Comparison of ENCODE assay signal across 22 mouse cellular contexts in genomic region chr2:20932748-20933313, GRCm38 (mm10). TPM values are rescaled to one million over a fixed set of nuclear protein-coding genes. Genes with fewer than 3 reads are reported as not detected.
DNase-seq lines count a peak whose midpoint lies in the region; ATAC-seq and TF ChIP-seq lines count a peak whose summit lies in the region.
"Had no signal": no experiment of that assay in that cellular context is flagged by ENCODE, and none has a peak within 500 bp of the region (broad histone marks: within the 10 kb centered on the region; RNA-seq: fewer than 3 reads in every experiment).

No protein-coding gene starts in this region.

- no peak overlapping the region for H3K27ac ChIP-seq in forebrain, embryonic 13.5 days
- H3K27ac ChIP-seq in forebrain, embryonic 15.5 days (replicated peaks), result no peak overlapping the region
- H3K27ac ChIP-seq in ES-Bruce4 (ENCODE audit: insufficient read depth, low read length), result peak overlapping the region; percentile 13; the same call in 1 of the 2 replicates
- no peak overlapping the region for H3K27ac ChIP-seq in midbrain, embryonic 10.5 days (replicated peaks)
- H3K27ac ChIP-seq: forebrain, embryonic 10.5 days; gastrocnemius, adult 2 months; heart, embryonic 13.5 days; hindbrain, embryonic 12.5 days; kidney, postnatal 0 days; limb, embryonic 13.5 days; liver, embryonic 13.5 days had no signal

- H3K4me1 ChIP-seq in forebrain, embryonic 13.5 days, result peaks cover 13% of the 10 kb centered on the region
- peaks cover 7% of the 10 kb centered on the region; the same call in 1 of the 2 replicates for H3K4me1 ChIP-seq in forebrain, embryonic 15.5 days
- peaks cover 17% of the 10 kb centered on the region for H3K4me1 ChIP-seq in ES-Bruce4 (ENCODE audit: control insufficient read depth, insufficient read depth, low read length)
- peaks cover 11% of the 10 kb centered on the region for H3K4me1 ChIP-seq in midbrain, embryonic 10.5 days

- TF ChIP-seq CTCF in ES-Bruce4 (IDR thresholded peaks at IDR 0.05; ENCODE audit: low read depth, low read length), result no peak

- peak; percentile 27 for DNase-seq in layer of hippocampus, adult 9-11 months
- no peak for DNase-seq in layer of hippocampus, postnatal 25 days (ENCODE audit: extremely low spot score in 1 of 2, low spot score in 1 of 2)
- no peak for DNase-seq in midbrain, embryonic 10.5 days (ENCODE audit: low spot score)
- DNase-seq: adrenal gland, postnatal 10 days; cerebellum, postnatal 10 days; gastrocnemius, adult 2 months; kidney, adult 11 months; liver, embryonic 13.5 days; lung, embryonic 14.5 days; thymus, adult 2 months; thymus, postnatal 4 days had no signal

- H3K4me2 ChIP-seq in forebrain, embryonic 13.5 days, result no peak overlapping the region
- H3K4me2 ChIP-seq in forebrain, embryonic 15.5 days (replicated peaks), result no peak overlapping the region
- H3K4me2 ChIP-seq: heart, embryonic 13.5 days; hindbrain, embryonic 12.5 days; limb, embryonic 13.5 days; liver, embryonic 13.5 days; lung, embryonic 14.5 days; midbrain, embryonic 11.5 days had no signal

- H3K36me3 ChIP-seq in forebrain, embryonic 13.5 days (ENCODE audit: poor library complexity, severe bottlenecking), result no peaks in the 10 kb centered on the region
- no peaks in the 10 kb centered on the region for H3K36me3 ChIP-seq in forebrain, embryonic 15.5 days
- no peaks in the 10 kb centered on the region for H3K36me3 ChIP-seq in ES-Bruce4 (ENCODE audit: control insufficient read depth, insufficient read depth, low read length, poor library complexity, severe bottlenecking)
- H3K36me3 ChIP-seq in midbrain, embryonic 10.5 days, result peaks cover 11% of the 10 kb centered on the region
- H3K36me3 ChIP-seq: hindbrain, embryonic 12.5 days; limb, embryonic 13.5 days; liver, embryonic 13.5 days had no signal

- TF ChIP-seq POLR2A in ES-Bruce4 (IDR thresholded peaks at IDR 0.05; ENCODE audit: insufficient read depth, low read length), result no peak

- H3K9me3 ChIP-seq in forebrain, embryonic 13.5 days (replicated peaks), result no peaks in the 10 kb centered on the region
- H3K9me3 ChIP-seq in forebrain, embryonic 15.5 days, result no peaks in the 10 kb centered on the region
- H3K9me3 ChIP-seq in ES-Bruce4 (replicated peaks; ENCODE audit: control insufficient read depth, insufficient read depth, low read length, poor library complexity, severe bottlenecking), result no peaks in the 10 kb centered on the region
- H3K9me3 ChIP-seq in midbrain, embryonic 10.5 days (replicated peaks), result no peaks in the 10 kb centered on the region
- H3K9me3 ChIP-seq: forebrain, embryonic 10.5 days; heart, embryonic 13.5 days; hindbrain, embryonic 12.5 days; limb, embryonic 13.5 days; liver, embryonic 13.5 days had no signal

- WGBS in forebrain, embryonic 13.5 days, result 92% methylated on average over 8 of the region's 8 CpGs
- WGBS in forebrain, embryonic 15.5 days, result 92% methylated on average over 8 of the region's 8 CpGs
- 94% methylated on average over 8 of the region's 8 CpGs for whole genome bisulfite sequencing in midbrain, embryonic 10.5 days

- H3K4me3 ChIP-seq in forebrain, embryonic 13.5 days, result no peak overlapping the region
- H3K4me3 ChIP-seq in forebrain, embryonic 15.5 days, result no peak overlapping the region
- H3K4me3 ChIP-seq in ES-Bruce4 (ENCODE audit: low read depth, low read length), result no peak overlapping the region
- H3K4me3 ChIP-seq in midbrain, embryonic 10.5 days, result no peak overlapping the region
- H3K4me3 ChIP-seq: forebrain, embryonic 10.5 days; gastrocnemius, adult 2 months; heart, embryonic 13.5 days; hindbrain, embryonic 12.5 days; limb, embryonic 13.5 days; liver, embryonic 13.5 days had no signal

- H3K27me3 ChIP-seq in forebrain, embryonic 13.5 days, result no peaks in the 10 kb centered on the region
- no peaks in the 10 kb centered on the region for H3K27me3 ChIP-seq in forebrain, embryonic 15.5 days
- H3K27me3 ChIP-seq in ES-Bruce4 (ENCODE audit: control insufficient read depth, insufficient read depth, low read length, poor library complexity, severe bottlenecking), result no peaks in the 10 kb centered on the region
- H3K27me3 ChIP-seq in midbrain, embryonic 10.5 days (ENCODE audit: low read depth, poor library complexity, severe bottlenecking), result no peaks in the 10 kb centered on the region
- H3K27me3 ChIP-seq: heart, embryonic 13.5 days; hindbrain, embryonic 12.5 days; limb, embryonic 13.5 days; liver, embryonic 13.5 days had no signal

- ATAC-seq in forebrain, embryonic 13.5 days, result 0 out of 2 replicates have a peak, but pooled peaks have one; percentile 28
- no peak for ATAC-seq in forebrain, embryonic 15.5 days (replicated peaks)
- 0 out of 2 replicates have a peak, but pooled peaks have one; percentile 19 for ATAC-seq in megakaryocyte progenitor cell, adult 5-6 weeks (replicated peaks; ENCODE audit: poor library complexity)
- ATAC-seq: activated CD4-positive, CD25-positive, alpha-beta regulatory T cell, adult 4 months had no signal

- no peak overlapping the region for H3K9ac ChIP-seq in forebrain, embryonic 13.5 days
- no peak overlapping the region for H3K9ac ChIP-seq in forebrain, embryonic 15.5 days (replicated peaks)
- H3K9ac ChIP-seq in ES-Bruce4 (ENCODE audit: low read depth, poor library complexity, severe bottlenecking), result no peak overlapping the region
- H3K9ac ChIP-seq: heart, embryonic 13.5 days; hindbrain, embryonic 12.5 days; limb, embryonic 13.5 days; liver, embryonic 13.5 days; lung, embryonic 14.5 days had no signal

- no peak for TF ChIP-seq EP300 in ES-Bruce4 (IDR thresholded peaks at IDR 0.05; ENCODE audit: insufficient read depth, low read depth, low read length)

RNA-seq across cellular contexts. Expression of gene Arhgap21, which starts 35.9 kb away (rescaled TPM):
- 37.1 and 38.6 TPM in 2 replicates for polyA plus RNA-seq in forebrain, embryonic 13.5 days (2015; fragmentation: Nextera tagmentation; extraction: Ambion mirVana)
- polyA plus RNA-seq in forebrain, embryonic 15.5 days (2015; fragmentation: Nextera tagmentation; extraction: Ambion mirVana), result 41.5 and 42.3 TPM in 2 replicates
- total RNA-seq in layer of hippocampus, postnatal 25 days (2021), result 100 to 1,000 TPM; 295 to 351 TPM
- polyA plus RNA-seq in ES-Bruce4 (2011; ENCODE audit: insufficient read depth, insufficient read length, low read depth, missing spikeins), result 154 and 159 TPM in 2 replicates
- 34.4 and 37.6 TPM in 2 replicates for total RNA-seq in megakaryocyte progenitor cell, adult 5-6 weeks (2015)
- 15.3 and 28.7 TPM in 2 replicates for total RNA-seq in megakaryocyte progenitor cell, adult 5-6 weeks (2017)
- 28.3 and 40.4 TPM in 2 replicates for polyA plus RNA-seq in midbrain, embryonic 10.5 days (2016; fragmentation: Nextera tagmentation; extraction: Ambion mirVana)
